In genomic region chr7:112750101-112750500, GRCm38 (mm10) we compare ENCODE assay signal across 16 mouse cellular contexts.
DNase-seq lines count a peak whose midpoint lies in the region; TF ChIP-seq lines count a peak whose summit lies in the region.
"Had no signal": no experiment of that assay in that cellular context is flagged by ENCODE, and none has a peak within 500 bp of the region (broad histone marks: within the 10 kb centered on the region; RNA-seq: fewer than 3 reads in every experiment).

No protein-coding gene starts in this region.

- DNase-seq in gastrocnemius, adult 18-20 months (ENCODE audit: low spot score): peak; percentile 45
- no peak for DNase-seq in gastrocnemius, postnatal 10 days
- DNase-seq in gastrocnemius, adult 2 months: peak; percentile 68
- DNase-seq in gastrocnemius, postnatal 25 days: no peak
- DNase-seq in skeletal muscle tissue, adult 2 months (ENCODE audit: low read depth, low spot score): peak; percentile 80
- DNase-seq in natural killer cell, adult 2 months (ENCODE audit: low spot score in 2 of 2): no peak
- DNase-seq: adrenal gland, adult 2 months; adrenal gland, adult 8-10 months; adrenal gland, postnatal 10 days; adrenal gland, postnatal 14 days; adrenal gland, postnatal 25 days; adrenal gland, postnatal 36 days; B cell, adult 2 months; cerebellum, adult 11 months; cerebellum, adult 11-12 months; cerebellum, adult 18-20 months had no signal

- intact Hi-C loops in gastrocnemius, adult 2 months (cut with DNase I): no loop called here

- H3K4me3 ChIP-seq in gastrocnemius, adult 2 months: peak overlapping the region; percentile 57

- peak overlapping the region; percentile 89 for H3K27ac ChIP-seq in gastrocnemius, adult 2 months

- TF ChIP-seq CTCF in gastrocnemius, adult 2 months (IDR thresholded peaks at IDR 0.05): no peak

Comparison
In these comparisons a context has a peak if more than half of its experiments do, and no peak if none do; other contexts are left out.
1. DNase-seq: peak in gastrocnemius, adult 18-20 months (single experiment), gastrocnemius, adult 2 months (single experiment) and skeletal muscle tissue, adult 2 months (single experiment); none in gastrocnemius, postnatal 10 days (single experiment), gastrocnemius, postnatal 25 days (single experiment) and natural killer cell, adult 2 months (0 of 2).